In genomic region chr2:51934574-51935334, GRCm38 (mm10) we compare ENCODE assay signal across 8 mouse cellular contexts. TPM values are rescaled to one million over a fixed set of nuclear protein-coding genes. Genes with fewer than 3 reads are reported as not detected.
DNase-seq lines count a peak whose midpoint lies in the region; ATAC-seq and TF ChIP-seq lines count a peak whose summit lies in the region.

Gene Rbm43, minus strand, starts transcription at chr2:51935163.

- no peak for TF ChIP-seq CTCF in cortical plate, adult 2 months (IDR thresholded peaks at IDR 0.05; ENCODE audit: extremely low read depth, insufficient read depth, low read length)
- peak; percentile 50 for TF ChIP-seq CTCF in gastrocnemius, adult 2 months (IDR thresholded peaks at IDR 0.05)

- H3K4me1 ChIP-seq in cortical plate, adult 2 months (ENCODE audit: control insufficient read depth, insufficient read depth, low read length) = peaks cover 6% of the 10 kb centered on the region
- H3K4me1 ChIP-seq in hindbrain, embryonic 16.5 days (ENCODE audit: control insufficient read depth, insufficient read depth, low read depth, low read length) = no peaks in the 10 kb centered on the region; the same call in 1 of the 2 replicates

- H3K4me3 ChIP-seq in cortical plate, adult 2 months (ENCODE audit: insufficient read depth, low read length) = peak within 1 kb of the TSS; percentile 72
- H3K4me3 ChIP-seq in gastrocnemius, adult 2 months = peak within 1 kb of the TSS; percentile 88
- H3K4me3 ChIP-seq in hindbrain, embryonic 16.5 days (ENCODE audit: low read length) = peak within 1 kb of the TSS; percentile 65
- H3K4me3 ChIP-seq in macrophage (ENCODE audit: inconsistent target) = peak within 1 kb of the TSS; percentile 78

- intact Hi-C loops in gastrocnemius, adult 2 months (cut with DNase I) = no loop called here

- ATAC-seq in hindbrain, embryonic 16.5 days = peak; percentile 93

- H3K27ac ChIP-seq in cortical plate, adult 2 months (ENCODE audit: insufficient read depth, low read length) = no peak within 1 kb of the TSS
- H3K27ac ChIP-seq in gastrocnemius, adult 2 months = peak within 1 kb of the TSS; percentile 86
- H3K27ac ChIP-seq in hindbrain, embryonic 16.5 days (ENCODE audit: low read depth, low read length) = peak within 1 kb of the TSS; percentile 17; the same call in 1 of the 2 replicates
- H3K27ac ChIP-seq in macrophage = peak within 1 kb of the TSS; percentile 65

- no peaks in the 10 kb centered on the region for H3K9me3 ChIP-seq in hindbrain, embryonic 16.5 days (ENCODE audit: control insufficient read depth, low read length)

- H3K4me2 ChIP-seq in hindbrain, embryonic 16.5 days (ENCODE audit: low read length) = peak within 1 kb of the TSS; percentile 97

- no peaks in the 10 kb centered on the region for H3K27me3 ChIP-seq in hindbrain, embryonic 16.5 days (replicated peaks; ENCODE audit: control insufficient read depth, insufficient read depth, low read length)

- peak within 1 kb of the TSS; percentile 79 for H3K9ac ChIP-seq in hindbrain, embryonic 16.5 days (ENCODE audit: low read depth, low read length)

- peak; percentile 72 for DNase-seq in adipocyte (ENCODE audit: low spot score)
- DNase-seq in gastrocnemius, adult 2 months = peak; percentile 78
- peak; percentile 64 to 76 for DNase-seq in left cerebral cortex, adult 18-20 months (ENCODE audit: low spot score in 2 of 2)
- peak; percentile 75 for DNase-seq in right cerebral cortex, adult 18-20 months
- DNase-seq in urinary bladder, adult 2 months (ENCODE audit: low spot score) = peak; percentile 60

- H3K79me2 ChIP-seq in macrophage (ENCODE audit: inconsistent target) = peaks cover 28% of the 10 kb centered on the region

- no peak for TF ChIP-seq POLR2A in cortical plate, adult 2 months (IDR thresholded peaks at IDR 0.05; ENCODE audit: extremely low read depth, insufficient read depth, low read length)

- no peaks in the 10 kb centered on the region; the same call in 1 of the 2 replicates for H3K36me3 ChIP-seq in hindbrain, embryonic 16.5 days (ENCODE audit: control insufficient read depth, insufficient read depth, low read length)
- H3K36me3 ChIP-seq in macrophage (ENCODE audit: inconsistent target) = peaks cover 6% of the 10 kb centered on the region; the same call in 1 of the 2 replicates

- WGBS in hindbrain, embryonic 16.5 days = 1% methylated on average over 44 of the region's 48 CpGs
- 1% methylated on average over 44 of the region's 48 CpGs for WGBS in macrophage (ENCODE audit: missing documents)

RNA-seq across cellular contexts. Expression of gene Rbm43, which starts in this region (rescaled TPM):
- polyA plus RNA-seq in cortical plate, adult 2 months (2012; rRNA removed) = 14.4 and 15.5 TPM in 2 replicates
- total RNA-seq in gastrocnemius, adult 2 months (2021) = 1 to 10 TPM; 1.0 to 1.2 TPM
- polyA plus RNA-seq in hindbrain, embryonic 16.5 days (2015; fragmentation: Nextera tagmentation; extraction: Ambion mirVana) = 9.2 and 11.1 TPM in 2 replicates
- 10 to 100 TPM; 16.7 to 20.3 TPM for total RNA-seq in left cerebral cortex, adult 18-20 months (2021)
- 10 to 100 TPM in 18 of 26 experiments, 1 to 10 TPM in 8; 1.6 to 54.8 (median 20.7) TPM for total RNA-seq in macrophage (2018; cell fraction: chromatin; rRNA removed)
- total RNA-seq in macrophage (2018; cell fraction: cytosol; rRNA removed) = 10 to 100 TPM; 13.5 to 52.0 (median 33.7) TPM
- total RNA-seq in macrophage (2018; cell fraction: nucleus; rRNA removed) = 10 to 100 TPM in 22 of 26 experiments, 1 to 10 TPM in 4; 6.1 to 53.2 (median 32.9) TPM
- 19.9 to 30.6 TPM (median 22.3 TPM) in 3 replicates for polyA plus RNA-seq in macrophage (2018)
- polyA plus RNA-seq in urinary bladder, adult 2 months (2012; rRNA removed) = 16.3 and 17.5 TPM in 2 replicates

Comparison
In these comparisons a context has a peak if more than half of its experiments do, and no peak if none do; other contexts are left out.
1. RNA of gene Rbm43 (total RNA-seq): 16.7 to 20.3 TPM in left cerebral cortex, adult 18-20 months; 1.0 to 1.2 TPM in gastrocnemius, adult 2 months; every median in the first group is over 4 times any median in the second.
2. Peak in every context shown above with its lines, with median percentiles within 50 percentile points of each other: DNase-seq and H3K4me3 ChIP-seq.